Mouse (Mus musculus): ENCODE results near the gene Pigt.

The Pigt gene

GRCm38 (mm10) chr2:164486258-164487114 is 10.8 kb upstream of the Pigt start:
- peak; percentile 44 to 61 for DNase-seq (ENCODE audit: low spot score in 2 of 2)

GRCm38 (mm10) chr2:164487115-164487527 is 10.2 kb upstream of the Pigt start:
- DNase-seq (ENCODE audit: low spot score in 2 of 2), result no peak

GRCm38 (mm10) chr2:164487812-164488211 is 9.5 kb upstream of the Pigt start:
- no peak for DNase-seq (ENCODE audit: low spot score in 2 of 2)

GRCm38 (mm10) chr2:164494126-164494525 is 3.2 kb upstream of the Pigt start:
- DNase-seq (ENCODE audit: low spot score in 2 of 2), result no peak

- DNase-seq (ENCODE audit: low spot score in 2 of 2), result no peak
Observed at GRCm38 (mm10) chr2:164496331-164496730, 989 bp upstream of the Pigt start.

GRCm38 (mm10) chr2:164497691-164498268 is 460 bp downstream of the Pigt start:
- DNase-seq (ENCODE audit: low spot score in 2 of 2), result no peak

- DNase-seq (ENCODE audit: low spot score in 2 of 2), result no peak
Observed at GRCm38 (mm10) chr2:164499317-164499716, 2.0 kb downstream of the Pigt start.

- DNase-seq (ENCODE audit: low spot score in 2 of 2), result no peak
Observed at GRCm38 (mm10) chr2:164500511-164500910, 3.2 kb downstream of the Pigt start.

- no peak for DNase-seq (ENCODE audit: low spot score in 2 of 2)
Observed at GRCm38 (mm10) chr2:164504919-164505318, 7.6 kb downstream of the Pigt start.

- no peak for DNase-seq (ENCODE audit: low spot score in 2 of 2)
Observed at GRCm38 (mm10) chr2:164505619-164506347, 8.5 kb downstream of the Pigt start.

GRCm38 (mm10) chr2:164507811-164508210 is 10.5 kb downstream of the Pigt start:
- DNase-seq (ENCODE audit: low spot score in 2 of 2), result no peak

GRCm38 (mm10) chr2:164510621-164511190 is 13.4 kb downstream of the Pigt start:
- no peak for DNase-seq (ENCODE audit: low spot score in 2 of 2)

GRCm38 (mm10) chr2:164512121-164512909 is 15.0 kb downstream of the Pigt start:
- no peak for DNase-seq (ENCODE audit: low spot score in 2 of 2)

GRCm38 (mm10) chr2:164513389-164513788 is 16.1 kb downstream of the Pigt start:
- DNase-seq (ENCODE audit: low spot score in 2 of 2), result peak in 1 of 2 experiments; percentile 57

- no peak for DNase-seq (ENCODE audit: low spot score in 2 of 2)
Observed at GRCm38 (mm10) chr2:164514916-164515315, 17.6 kb downstream of the Pigt start.

- no peak for DNase-seq (ENCODE audit: low spot score in 2 of 2)
Observed at GRCm38 (mm10) chr2:164515897-164516296, 18.6 kb downstream of the Pigt start.

GRCm38 (mm10) chr2:164516592-164516991 is 19.3 kb downstream of the Pigt start:
- DNase-seq (ENCODE audit: low spot score in 2 of 2), result no peak

GRCm38 (mm10) chr2:164517485-164518221 is 20.3 kb downstream of the Pigt start:
- DNase-seq (ENCODE audit: low spot score in 2 of 2), result peak; percentile 63 to 66

- no peak for DNase-seq (ENCODE audit: low spot score in 2 of 2)
Observed at GRCm38 (mm10) chr2:164518266-164519170, 21.2 kb downstream of the Pigt start.

- DNase-seq (ENCODE audit: low spot score in 2 of 2), result no peak
Observed at GRCm38 (mm10) chr2:164519171-164519526, 21.8 kb downstream of the Pigt start.
